Mouse (Mus musculus) heart, embryonic 10.5 days (tissue): ENCODE measurements at regions not wholly inside any gene's neighbourhood (a gene's known extent, or its start where the extent isn't known, plus 50 kb on each side); places are given as distances from the start of the nearest gene placed in this dataset.

Source experiments
- DNase-seq: peaks from one replicate; pipeline ENCODE4 v3.0.0-alpha.2; 2017; ENCODE audit warnings: low spot score
- H3K27ac ChIP-seq: fragments of 300-500 bp; sonication (generic); 2 replicates; pipeline ENCODE4 v1.5.1; 2016; ENCODE audit warnings: mild to moderate bottlenecking
- H3K27me3 ChIP-seq: fragments of 300-500 bp; sonication (generic); 2 replicates; pipeline ENCODE4 v1.6.1; 2016; ENCODE audit warnings: mild to moderate bottlenecking; ENCODE audit not compliant: poor library complexity, insufficient read depth, severe bottlenecking
- H3K36me3 ChIP-seq: fragments of 300-500 bp; sonication (generic); 2 replicates; pipeline ENCODE4 v1.6.1; 2016; ENCODE audit warnings: mild to moderate bottlenecking, moderate library complexity
- H3K4me1 ChIP-seq: fragments of 300-500 bp; sonication (generic); 2 replicates; pipeline ENCODE4 v1.6.1; 2016; ENCODE audit warnings: mild to moderate bottlenecking
- H3K4me3 ChIP-seq: fragments of 300-500 bp; sonication (generic); 2 replicates; pipeline ENCODE4 v1.5.1; 2016; ENCODE audit warnings: mild to moderate bottlenecking, moderate library complexity
- H3K9me3 ChIP-seq: fragments of 300-500 bp; sonication (generic); 2 replicates; pipeline ENCODE4 v1.6.1; 2016; ENCODE audit warnings: mild to moderate bottlenecking, moderate library complexity
- WGBS: fragments of 180-500 bp; shearing (Covaris S2); methylation state at CpG from one replicate; pipeline ENCODE4 v1.1.7; 2016; 5-methylcytosine and 5-hydroxymethylcytosine counted together

- no peak for DNase-seq
- H3K27ac ChIP-seq: no peak overlapping the region
- no peaks in the 10 kb centered on the region for H3K9me3 ChIP-seq
- peaks cover 13% of the 10 kb centered on the region; the same call in 1 of the 2 replicates for H3K4me1 ChIP-seq
- 87% methylated on average over 4 of the region's 4 CpGs for whole genome bisulfite sequencing
- no peak overlapping the region for H3K4me3 ChIP-seq
- H3K27me3 ChIP-seq: peaks cover 4% of the 10 kb centered on the region
- no peaks in the 10 kb centered on the region for H3K36me3 ChIP-seq
Observed at GRCm38 (mm10) chr6:51145863-51146262, 286.6 kb upstream of the Nfe2l3 start.

GRCm38 (mm10) chr6:51148821-51149220 lies 283.6 kb upstream of the Nfe2l3 start:
- H3K27ac ChIP-seq: no peak overlapping the region

GRCm38 (mm10) chr6:51150066-51150465 lies 282.4 kb upstream of the Nfe2l3 start:
- Histone ChIP-seq H3K27me3 (no peaks in the 10 kb centered on the region), H3K4me3 (no peak overlapping the region), H3K27ac (no peak overlapping the region), H3K4me1 (peaks cover 13% of the 10 kb centered on the region; the same call in 1 of the 2 replicates), H3K36me3 (no peaks in the 10 kb centered on the region), H3K9me3 (no peaks in the 10 kb centered on the region)
- 76% methylated on average over 2 of the region's 2 CpGs for WGBS
- DNase-seq: no peak

More at GRCm38 (mm10) chr6:51148821-51149220, 283.6 kb upstream of the Nfe2l3 start:
- Histone ChIP-seq H3K4me3 (no peak overlapping the region), H3K36me3 (no peaks in the 10 kb centered on the region), H3K27me3 (no peaks in the 10 kb centered on the region), H3K4me1 (peaks cover 17% of the 10 kb centered on the region; the same call in 1 of the 2 replicates), H3K9me3 (no peaks in the 10 kb centered on the region)
- DNase-seq: no peak
- 87% methylated on average over 9 of the region's 9 CpGs for WGBS

- 87% methylated on average over 7 of the region's 7 CpGs for WGBS
- DNase-seq: no peak
- Histone ChIP-seq H3K9me3 (no peaks in the 10 kb centered on the region), H3K27me3 (no peaks in the 10 kb centered on the region), H3K4me3 (no peak overlapping the region), H3K36me3 (no peaks in the 10 kb centered on the region), H3K27ac (no peak overlapping the region), H3K4me1 (peaks cover 10% of the 10 kb centered on the region; the same call in 1 of the 2 replicates)
Observed at GRCm38 (mm10) chr6:51150486-51150885, 282.0 kb upstream of the Nfe2l3 start.

GRCm38 (mm10) chr6:51150916-51151315 lies 281.6 kb upstream of the Nfe2l3 start:
- DNase-seq: no peak
- Histone ChIP-seq H3K27me3 (no peaks in the 10 kb centered on the region), H3K4me3 (no peak overlapping the region), H3K36me3 (no peaks in the 10 kb centered on the region), H3K27ac (no peak overlapping the region), H3K9me3 (no peaks in the 10 kb centered on the region), H3K4me1 (peaks cover 10% of the 10 kb centered on the region; the same call in 1 of the 2 replicates)
- 79% methylated on average over 2 of the region's 2 CpGs for WGBS

- Histone ChIP-seq H3K36me3 (no peaks in the 10 kb centered on the region), H3K27ac (no peak overlapping the region)
Observed at GRCm38 (mm10) chr6:51156836-51157370, 275.6 kb upstream of the Nfe2l3 start.

GRCm38 (mm10) chr6:51161149-51161548 lies 271.3 kb upstream of the Nfe2l3 start:
- Histone ChIP-seq H3K27ac (peak overlapping the region; percentile 59; the same call in 1 of the 2 replicates), H3K4me3 (no peak overlapping the region), H3K36me3 (no peaks in the 10 kb centered on the region), H3K4me1 (peaks cover 32% of the 10 kb centered on the region), H3K27me3 (no peaks in the 10 kb centered on the region), H3K9me3 (no peaks in the 10 kb centered on the region)
- no peak for DNase-seq
- 42% methylated on average over 6 of the region's 6 CpGs for WGBS

More at GRCm38 (mm10) chr6:51156836-51157370, 275.6 kb upstream of the Nfe2l3 start:
- Histone ChIP-seq H3K9me3 (no peaks in the 10 kb centered on the region), H3K4me1 (peaks cover 21% of the 10 kb centered on the region), H3K4me3 (no peak overlapping the region), H3K27me3 (no peaks in the 10 kb centered on the region)
- no peak for DNase-seq
- 56% methylated on average over 8 of the region's 8 CpGs for WGBS

- peaks cover 24% of the 10 kb centered on the region for H3K4me1 ChIP-seq
- H3K27ac ChIP-seq: peak overlapping the region; percentile 37; the same call in 1 of the 2 replicates
- no peak for DNase-seq
- H3K36me3 ChIP-seq: no peaks in the 10 kb centered on the region
- no peaks in the 10 kb centered on the region for H3K27me3 ChIP-seq
- no peaks in the 10 kb centered on the region for H3K9me3 ChIP-seq
- H3K4me3 ChIP-seq: no peak overlapping the region
- WGBS: 63% methylated on average over 14 of the region's 14 CpGs
Observed at GRCm38 (mm10) chr6:51162208-51163082, 270.0 kb upstream of the Nfe2l3 start.

GRCm38 (mm10) chr6:51163266-51163665 lies 269.2 kb upstream of the Nfe2l3 start:
- peaks cover 29% of the 10 kb centered on the region for H3K4me1 ChIP-seq
- 29% methylated on average over 5 of the region's 5 CpGs for WGBS

GRCm38 (mm10) chr6:51163882-51164281 lies 268.6 kb upstream of the Nfe2l3 start:
- 37% methylated on average over 4 of the region's 4 CpGs for WGBS
- H3K4me3 ChIP-seq: peak overlapping the region; percentile 5; the same call in 1 of the 2 replicates
- no peaks in the 10 kb centered on the region for H3K36me3 ChIP-seq
- H3K9me3 ChIP-seq: no peaks in the 10 kb centered on the region
- H3K27me3 ChIP-seq: no peaks in the 10 kb centered on the region
- H3K27ac ChIP-seq: peak overlapping the region; percentile 71
- H3K4me1 ChIP-seq: peaks cover 35% of the 10 kb centered on the region
- DNase-seq: no peak

More at GRCm38 (mm10) chr6:51163266-51163665, 269.2 kb upstream of the Nfe2l3 start:
- Histone ChIP-seq H3K4me3 (no peak overlapping the region), H3K27me3 (no peaks in the 10 kb centered on the region), H3K9me3 (no peaks in the 10 kb centered on the region), H3K27ac (peak overlapping the region; percentile 37), H3K36me3 (no peaks in the 10 kb centered on the region)
- peak; percentile 78 for DNase-seq

- no peak for DNase-seq
- 86% methylated on average over 5 of the region's 5 CpGs for whole genome bisulfite sequencing
- peaks cover 45% of the 10 kb centered on the region for H3K4me1 ChIP-seq
- no peaks in the 10 kb centered on the region for H3K27me3 ChIP-seq
- no peaks in the 10 kb centered on the region for H3K36me3 ChIP-seq
- H3K4me3 ChIP-seq: no peak overlapping the region
- H3K27ac ChIP-seq: no peak overlapping the region; the same call in 1 of the 2 replicates
- no peaks in the 10 kb centered on the region for H3K9me3 ChIP-seq
Observed at GRCm38 (mm10) chr6:51167028-51167427, 265.4 kb upstream of the Nfe2l3 start.

- H3K36me3 ChIP-seq: no peaks in the 10 kb centered on the region
- peak; percentile 94 for DNase-seq
- peaks cover 47% of the 10 kb centered on the region for H3K4me1 ChIP-seq
- peak overlapping the region; percentile 96 for H3K27ac ChIP-seq
- peak overlapping the region; percentile 62 for H3K4me3 ChIP-seq
- no peaks in the 10 kb centered on the region for H3K9me3 ChIP-seq
- no peaks in the 10 kb centered on the region for H3K27me3 ChIP-seq
- 3% methylated on average over 11 of the region's 11 CpGs for WGBS
Observed at GRCm38 (mm10) chr6:51168048-51168447, 264.4 kb upstream of the Nfe2l3 start.
